Mouse (Mus musculus) CH12.LX (cell line): ENCODE results near the gene Far2. TPM values are rescaled to one million over a fixed set of nuclear protein-coding genes. Genes with fewer than 3 reads are reported as not detected.

ENCODE experiments used
- DNase-seq: peaks from one replicate; pipeline ENCODE4 v3.0.0-alpha.2; 2013; ENCODE audit errors: extremely low read depth
- H3K27ac ChIP-seq: 2 replicates; pipeline ENCODE4 v1.5.1; 2012; ENCODE audit warnings: low read depth, mild to moderate bottlenecking, control low read depth, moderate library complexity; ENCODE audit not compliant: insufficient read depth
- H3K27me3 ChIP-seq: replicated peaks from 2 replicates; pipeline ENCODE3; 2012; ENCODE audit warnings: inconsistent platforms
- H3K36me3 ChIP-seq, 2 experiments: replicated peaks in 1 of 2; 2 replicates each; pipeline versions ENCODE3 to v1.6.1; 2012; ENCODE audit warnings: inconsistent platforms in 1 of 2, low read length in 1 of 2, mild to moderate bottlenecking in 1 of 2, mixed read lengths in 1 of 2, moderate library complexity in 1 of 2; ENCODE audit not compliant: control insufficient read depth in 1 of 2, insufficient read depth in 1 of 2
- H3K4me1 ChIP-seq, 2 experiments: 2 replicates each; pipeline ENCODE4 v1.6.1; 2012; ENCODE audit warnings: inconsistent platforms in 1 of 2, moderate library complexity in 1 of 2; ENCODE audit not compliant: insufficient read depth in 2 of 2, control insufficient read depth in 1 of 2
- H3K4me2 ChIP-seq: 2 replicates; pipeline ENCODE4 v1.6.1; 2012; ENCODE audit warnings: low read depth, mild to moderate bottlenecking, control low read depth; ENCODE audit not compliant: poor library complexity, insufficient read depth, severe bottlenecking
- H3K4me3 ChIP-seq, 3 experiments: fragments of 150-350 bp in 1 of 3; sonication (generic) in 1 of 3; replicated peaks in 1 of 3; 2 replicates each; pipeline versions ENCODE3 to v1.5.1; 2011 to 2012; ENCODE audit warnings: low read depth in 2 of 3, low read length in 2 of 3, mild to moderate bottlenecking in 2 of 3, moderate library complexity in 2 of 3, control low read depth in 1 of 3, improper control_type of control experiment in 1 of 3, inconsistent platforms in 1 of 3, mixed read lengths in 1 of 3; ENCODE audit not compliant: poor library complexity in 1 of 3
- H3K79me2 ChIP-seq: replicated peaks from 2 replicates; pipeline ENCODE4 v1.6.1; 2012; ENCODE audit warnings: mild to moderate bottlenecking, moderate library complexity; ENCODE audit not compliant: control insufficient read depth, poor library complexity, insufficient read depth, severe bottlenecking; ENCODE audit errors: extremely low read depth
- H3K9ac ChIP-seq: 2 replicates; pipeline ENCODE4 v1.6.1; 2012; ENCODE audit warnings: low read depth, mild to moderate bottlenecking, control low read depth, moderate library complexity; ENCODE audit not compliant: insufficient read depth
- H3K9me3 ChIP-seq: replicated peaks from 2 replicates; pipeline ENCODE3; 2012; ENCODE audit warnings: low read length, inconsistent platforms, mixed read lengths
- BHLHE40 ChIP-seq: IDR thresholded peaks from 2 replicates; pipeline ENCODE4 v1.6.1; 2011; ENCODE audit warnings: mild to moderate bottlenecking, low read depth, low read length, improper control_type of control experiment
- CHD2 ChIP-seq: IDR thresholded peaks from 2 replicates; pipeline ENCODE4 v1.6.1; 2011; ENCODE audit warnings: low read length, improper control_type of control experiment
- CTCF ChIP-seq, 2 experiments: IDR thresholded peaks in 1 of 2; conservative IDR thresholded peaks in 1 of 2; 2 replicates each; pipeline ENCODE4 v1.5.1; 2011 to 2012; ENCODE audit warnings: low read depth in 2 of 2, low read length in 2 of 2, improper control_type of control experiment in 1 of 2, inconsistent platforms in 1 of 2, mild to moderate bottlenecking in 1 of 2, moderate library complexity in 1 of 2
- GABPA ChIP-seq: IDR thresholded peaks from 2 replicates; pipeline ENCODE4 v1.6.1; 2012; ENCODE audit warnings: low read depth, low read length, improper control_type of control experiment, inconsistent platforms; ENCODE audit not compliant: insufficient replicate concordance
- HCFC1 ChIP-seq: IDR thresholded peaks from 2 replicates; pipeline ENCODE4 v1.6.1; 2012; ENCODE audit warnings: low read depth, mild to moderate bottlenecking, inconsistent platforms, low read length, improper control_type of control experiment
- KAT2A ChIP-seq: IDR thresholded peaks from 2 replicates; pipeline ENCODE4 v1.6.1; 2012; ENCODE audit warnings: low read length, improper control_type of control experiment, inconsistent platforms; ENCODE audit not compliant: insufficient replicate concordance
- MAFK ChIP-seq: IDR thresholded peaks from 2 replicates; pipeline ENCODE4 v1.6.1; 2011; ENCODE audit warnings: low read length, improper control_type of control experiment; ENCODE audit not compliant: insufficient replicate concordance
- MAZ ChIP-seq: IDR thresholded peaks from 2 replicates; pipeline ENCODE4 v1.6.1; 2012; ENCODE audit warnings: low read depth, mild to moderate bottlenecking, inconsistent platforms, low read length, improper control_type of control experiment, moderate library complexity
- MEF2A ChIP-seq: IDR thresholded peaks from 2 replicates; pipeline ENCODE4 v1.6.1; 2014; ENCODE audit warnings: low read depth, mild to moderate bottlenecking, inconsistent platforms, low read length, improper control_type of control experiment, borderline replicate concordance
- MYC ChIP-seq: IDR thresholded peaks from 2 replicates; pipeline ENCODE4 v1.6.1; 2011; ENCODE audit warnings: low read depth, mild to moderate bottlenecking, improper control_type of control experiment, low read length
- NELFE ChIP-seq: IDR thresholded peaks from 2 replicates; pipeline ENCODE4 v1.6.1; 2011; ENCODE audit warnings: low read depth, low read length, improper control_type of control experiment
- NRF1 ChIP-seq: IDR thresholded peaks from 2 replicates; pipeline ENCODE4 v1.6.1; 2014; ENCODE audit warnings: low read depth, mild to moderate bottlenecking, inconsistent platforms, low read length, improper control_type of control experiment, moderate library complexity
- RAD21 ChIP-seq: IDR thresholded peaks from 2 replicates; pipeline ENCODE4 v1.6.1; 2011; ENCODE audit warnings: low read depth, mild to moderate bottlenecking, low read length, improper control_type of control experiment, moderate library complexity
- SIN3A ChIP-seq: IDR thresholded peaks from 2 replicates; pipeline ENCODE4 v1.6.1; 2012; ENCODE audit warnings: low read length, improper control_type of control experiment, inconsistent platforms
- USF1 ChIP-seq: IDR thresholded peaks from 2 replicates; pipeline ENCODE4 v1.6.1; 2014; ENCODE audit warnings: low read depth, mild to moderate bottlenecking, inconsistent platforms, low read length, improper control_type of control experiment
- USF2 ChIP-seq: conservative IDR thresholded peaks from 2 replicates; pipeline ENCODE4 v1.6.1; 2011; ENCODE audit warnings: low read depth, low read length, improper control_type of control experiment
- ZNF384 ChIP-seq: IDR thresholded peaks from 2 replicates; pipeline ENCODE4 v1.6.1; 2012; ENCODE audit warnings: low read depth, low read length, improper control_type of control experiment, inconsistent platforms
- dilution Hi-C: fragments of 300-500 bp; cut with MboI; formaldehyde crosslinking; loops from 2 replicates; pipeline ENCODE4 v1.14.3; 2020; ENCODE audit warnings: low sequenced_read_pairs; ENCODE audit not compliant: extremely low pct_unique_long_range_greater_than_20kb, extremely low pct_ligation_motif_present
- in situ Hi-C: fragments of 300-500 bp; cut with MboI; formaldehyde crosslinking; loops from 3 replicates; pipeline ENCODE4 v1.14.3; 2019; ENCODE audit warnings: low sequenced_read_pairs, low pct_ligation_motif_present, low pct_unique_long_range_greater_than_20kb, mixed read lengths
- polyA plus RNA-seq: library from polyadenylated mRNA; unstranded; fragments of >175 nt; gene quantifications from 2 replicates; pipeline ENCODE4 v1.2.1, GENCODE M21; 2012; ENCODE audit warnings: low read depth; ENCODE audit not compliant: insufficient read length
- total RNA-seq, 2 experiments: library from RNA; depleted of rRNA; stranded (reverse); fragments of 300-350 nt in 1 of 2; fragments of >200 nt in 1 of 2; gene quantifications; 2 replicates each; pipeline ENCODE4 v1.2.3; 2012 to 2014

Far2 gene
- total and polyA plus RNA-seq, 3 experiments, result 0.51 to 1.6 TPM; not detected in 1

- H3K27me3 ChIP-seq, result no peaks in the 10 kb centered on the region
- in situ Hi-C loops, result no loop called here
- no peak for DNase-seq
- H3K36me3 ChIP-seq, result no peaks in the 10 kb centered on the region
- no peaks in the 10 kb centered on the region for H3K4me1 ChIP-seq
- H3K79me2 ChIP-seq, result no peaks in the 10 kb centered on the region
- H3K4me3 ChIP-seq, result no peak overlapping the region
- TF ChIP-seq GABPA, result no peak
- TF ChIP-seq USF2, result no peak
- TF ChIP-seq RAD21, result no peak
- no peak for TF ChIP-seq CTCF (conservative IDR thresholded peaks at IDR 0.05 in 1 of 2, IDR thresholded peaks at IDR 0.05 in 1 of 2; ENCODE audit: low read depth in 2 of 2, low read length in 2 of 2)
- no peak for TF ChIP-seq MYC
- TF ChIP-seq MAFK, result no peak
- TF ChIP-seq MAZ, result no peak
- no peak for TF ChIP-seq BHLHE40
- no peak for TF ChIP-seq USF1
- no peak for TF ChIP-seq NELFE
- TF ChIP-seq MEF2A, result no peak
- no peak for TF ChIP-seq ZNF384
- no peak for TF ChIP-seq HCFC1
- no peaks in the 10 kb centered on the region for H3K9me3 ChIP-seq
- no peak overlapping the region for H3K27ac ChIP-seq
- no peak overlapping the region for H3K4me2 ChIP-seq
- dilution Hi-C loops, result no loop called here
- H3K9ac ChIP-seq, result no peak overlapping the region
Measured at GRCm38 (mm10) chr6:148083864-148084263, 36.8 kb downstream of the Far2 start.

GRCm38 (mm10) chr6:148084403-148084802 is 37.3 kb downstream of the Far2 start:
- no peaks in the 10 kb centered on the region for H3K79me2 ChIP-seq
- DNase-seq, result no peak
- H3K4me1 ChIP-seq, result no peaks in the 10 kb centered on the region
- H3K36me3 ChIP-seq, result no peaks in the 10 kb centered on the region
- no peak overlapping the region for H3K27ac ChIP-seq
- H3K4me3 ChIP-seq, result no peak overlapping the region
- no peak overlapping the region for H3K9ac ChIP-seq
- in situ Hi-C loops, result no loop called here
- H3K4me2 ChIP-seq, result no peak overlapping the region
- no peaks in the 10 kb centered on the region for H3K9me3 ChIP-seq
- no peak for TF ChIP-seq MYC
- no peak for TF ChIP-seq SIN3A
- TF ChIP-seq HCFC1, result no peak
- no peak for TF ChIP-seq NRF1
- TF ChIP-seq CHD2, result no peak
- TF ChIP-seq RAD21, result no peak
- no peak for TF ChIP-seq MEF2A
- no peak for TF ChIP-seq ZNF384
- no peak for TF ChIP-seq KAT2A
- no peak for TF ChIP-seq GABPA
- no peaks in the 10 kb centered on the region for H3K27me3 ChIP-seq
- dilution Hi-C loops, result no loop called here
